Mouse (Mus musculus) forebrain, postnatal 0 days (tissue): Measurements from ENCODE around the gene Rubcnl. TPM values are rescaled to one million over a fixed set of nuclear protein-coding genes. Genes with fewer than 3 reads are reported as not detected.

Experiments
- ATAC-seq: fragments of 200-750 bp; cut with Nextera tagmentation; 2 replicates; pipeline ENCODE4 v1.8.0; 2017; ENCODE audit warnings: mild to moderate bottlenecking, moderate library complexity
- DNase-seq: peaks from one replicate; pipeline ENCODE4 v3.0.0-alpha.2; 2015
- H3K27ac ChIP-seq: fragments of 300-500 bp; sonication (generic); 2 replicates; pipeline ENCODE4 v1.5.1; 2014; ENCODE audit warnings: low read depth, mild to moderate bottlenecking, antibody characterized with exemption, low read length, moderate library complexity, mixed read lengths
- H3K27me3 ChIP-seq: fragments of 300-500 bp; sonication (generic); 2 replicates; pipeline ENCODE4 v1.6.1; 2014; ENCODE audit warnings: mild to moderate bottlenecking, low read length, mixed read lengths; ENCODE audit not compliant: insufficient read depth
- H3K36me3 ChIP-seq: fragments of 300-500 bp; sonication (generic); 2 replicates; pipeline ENCODE4 v1.6.1; 2014; ENCODE audit warnings: mild to moderate bottlenecking, moderate library complexity; ENCODE audit not compliant: insufficient read depth
- H3K4me1 ChIP-seq: fragments of 300-500 bp; sonication (generic); 2 replicates; pipeline ENCODE4 v1.6.1; 2014; ENCODE audit warnings: antibody characterized with exemption; ENCODE audit not compliant: insufficient read depth
- H3K4me2 ChIP-seq: fragments of 300-500 bp; sonication (generic); 2 replicates; pipeline ENCODE4 v1.6.1; 2014; ENCODE audit warnings: low read depth, mild to moderate bottlenecking, moderate library complexity
- H3K4me3 ChIP-seq: fragments of 300-500 bp; sonication (generic); 2 replicates; pipeline ENCODE4 v1.5.1; 2014; ENCODE audit warnings: low read depth, low read length, mixed read lengths
- H3K9ac ChIP-seq: fragments of 300-500 bp; sonication (generic); 2 replicates; pipeline ENCODE4 v1.6.1; 2014; ENCODE audit warnings: mild to moderate bottlenecking
- H3K9me3 ChIP-seq: fragments of 300-500 bp; sonication (generic); 2 replicates; pipeline ENCODE4 v1.6.1; 2016; ENCODE audit warnings: low read length
- CTCF ChIP-seq: sonication (generic); IDR thresholded peaks from 2 replicates; pipeline ENCODE4 v1.5.1; 2016; ENCODE audit warnings: antibody characterized with exemption, control low read depth, low read depth
- WGBS: fragments of 180-500 bp; shearing (Covaris S2); extraction: QIAGEN DNeasy Blood & Tissue Kit; methylation state at CpG from one replicate; pipeline ENCODE4 v1.1.7; 2014; 5-methylcytosine and 5-hydroxymethylcytosine counted together
- polyA plus RNA-seq: library from polyadenylated mRNA; unstranded; fragments of >200 nt; fragmentation: Nextera tagmentation; extraction: Ambion mirVana; gene quantifications from 2 replicates; pipeline ENCODE4 v1.2.1, GENCODE M21; 2015
- total RNA-seq: library from RNA; depleted of rRNA; stranded (reverse); fragments of >200 nt; gene quantifications from 2 replicates; pipeline ENCODE4 v1.2.3, GENCODE M21; 2014

Gene Rubcnl
- total and polyA plus RNA-seq, 2 experiments from 2014 or later = 0.05 to 0.17 TPM

DNA sequence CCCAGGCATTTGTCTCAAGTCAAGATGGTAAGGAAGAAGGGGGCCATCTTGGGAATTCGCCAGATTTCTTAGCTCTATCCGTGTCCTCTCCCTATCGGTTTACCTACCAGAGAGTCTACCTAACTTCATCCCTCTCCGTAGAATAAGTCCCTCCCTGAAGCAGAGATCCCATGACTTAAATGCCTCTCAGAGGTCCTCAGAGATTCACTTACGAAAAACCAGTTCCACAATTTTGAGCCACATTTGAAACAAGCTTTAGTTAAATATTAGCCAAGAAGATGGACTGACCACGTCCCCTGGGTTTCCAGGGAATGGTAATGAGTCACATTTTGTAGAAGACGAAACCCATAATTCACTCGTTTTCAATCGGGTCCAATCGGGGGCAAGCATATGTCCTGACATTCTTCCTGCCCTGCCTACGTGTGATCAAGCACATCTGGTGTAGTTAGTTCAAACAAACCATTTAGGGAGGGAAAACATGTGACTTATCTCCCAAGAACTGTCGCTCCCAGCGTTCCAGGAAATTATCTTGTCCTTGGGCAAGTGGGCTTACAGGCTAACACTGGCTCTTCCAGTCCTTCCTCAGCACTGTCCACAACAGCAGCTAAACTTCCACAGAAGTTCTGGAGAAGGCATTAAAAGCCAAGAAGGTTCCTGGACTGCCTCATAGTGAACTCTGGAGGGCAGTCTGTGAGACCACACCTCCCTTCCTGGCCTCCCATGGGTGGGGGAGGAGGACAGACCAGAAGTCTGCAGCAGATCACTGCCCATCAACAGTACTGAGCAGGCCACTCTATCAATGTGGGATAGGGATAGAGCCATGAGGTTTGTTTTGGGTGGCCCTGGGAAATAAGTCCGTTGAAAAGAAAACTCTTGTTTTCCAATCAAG, 38.9 kb downstream of the Rubcnl start:
- TF ChIP-seq CTCF = no peak
- 89% methylated on average over 14 of the region's 14 CpGs for WGBS
- no peak for DNase-seq
- Histone ChIP-seq H3K4me2 (no peak overlapping the region), H3K36me3 (no peaks in the 10 kb centered on the region), H3K4me1 (no peaks in the 10 kb centered on the region), H3K27me3 (no peaks in the 10 kb centered on the region), H3K9me3 (no peaks in the 10 kb centered on the region), H3K27ac (no peak overlapping the region), H3K9ac (no peak overlapping the region), H3K4me3 (no peak overlapping the region)
- ATAC-seq = no peak

DNA sequence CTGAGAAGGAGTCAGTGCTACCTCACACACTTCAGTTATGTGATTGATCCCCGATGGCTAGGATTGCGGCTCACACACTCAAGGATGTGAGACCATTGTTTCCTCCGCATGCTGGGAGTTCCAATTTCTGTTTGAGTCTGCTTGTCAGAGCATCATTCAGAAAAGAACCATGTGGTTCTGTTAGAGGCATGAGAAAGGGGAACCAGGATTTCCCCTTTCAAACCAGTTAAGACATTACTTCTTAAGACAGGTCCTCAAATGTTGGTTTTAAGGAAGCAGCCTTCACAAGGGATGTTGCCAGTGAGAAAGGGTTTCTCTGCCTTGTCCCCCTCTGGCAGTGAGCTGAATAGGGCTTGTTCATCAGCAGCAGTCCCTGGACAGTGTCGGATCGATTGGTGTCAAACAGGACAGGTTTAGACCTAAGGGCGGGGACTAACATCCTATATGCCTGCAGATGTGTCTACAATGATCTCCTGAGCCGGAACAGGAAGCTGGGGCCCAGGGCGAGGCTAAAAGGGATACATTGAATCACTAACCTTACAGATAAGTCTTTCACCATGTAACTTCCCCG, 41.1 kb downstream of the Rubcnl start:
- no peak for TF ChIP-seq CTCF
- H3K27me3 ChIP-seq = no peaks in the 10 kb centered on the region
- no peak overlapping the region for H3K9ac ChIP-seq
- H3K9me3 ChIP-seq = no peaks in the 10 kb centered on the region
- no peak for DNase-seq
- H3K4me2 ChIP-seq = no peak overlapping the region
- H3K4me3 ChIP-seq = no peak overlapping the region
- H3K4me1 ChIP-seq = no peaks in the 10 kb centered on the region
- WGBS = 85% methylated on average over 9 of the region's 9 CpGs
- no peaks in the 10 kb centered on the region for H3K36me3 ChIP-seq
- no peak overlapping the region for H3K27ac ChIP-seq
- no peak for ATAC-seq

DNA sequence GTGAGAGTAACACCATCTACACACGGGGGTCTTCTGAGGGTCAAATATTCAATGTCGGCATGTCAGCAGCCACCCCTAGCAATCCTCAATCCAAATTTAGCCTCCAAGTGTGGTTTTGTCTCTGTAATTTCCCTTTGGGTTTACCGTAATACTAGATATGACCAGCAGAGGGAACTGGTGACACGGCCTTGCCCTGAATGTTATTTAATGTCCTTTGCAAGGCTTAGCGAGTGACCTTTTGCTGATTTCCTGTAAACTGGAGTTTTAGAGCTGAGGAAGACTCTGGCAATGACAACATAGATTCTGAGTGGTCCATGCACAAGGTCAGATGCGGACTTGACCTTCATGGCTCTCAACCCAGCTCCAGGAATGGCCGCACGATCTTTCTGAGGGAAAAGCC, 44.7 kb downstream of the Rubcnl start:
- WGBS = 48% methylated on average over 8 of the region's 8 CpGs
- ATAC-seq (no peak), DNase-seq (peak; percentile 58)
- no peaks in the 10 kb centered on the region for H3K36me3 ChIP-seq
- no peaks in the 10 kb centered on the region for H3K4me1 ChIP-seq
- H3K27ac ChIP-seq = no peak overlapping the region
- no peaks in the 10 kb centered on the region for H3K27me3 ChIP-seq
- no peak overlapping the region for H3K4me3 ChIP-seq
- no peak overlapping the region for H3K9ac ChIP-seq
- peak; percentile 89 for TF ChIP-seq CTCF
- no peak overlapping the region for H3K4me2 ChIP-seq
- no peaks in the 10 kb centered on the region for H3K9me3 ChIP-seq

GRCm38 (mm10) chr14:75063936-75064335, 48.1 kb downstream of the Rubcnl start:
- Histone ChIP-seq H3K9ac (no peak overlapping the region), H3K27ac (no peak overlapping the region), H3K9me3 (no peaks in the 10 kb centered on the region), H3K4me1 (no peaks in the 10 kb centered on the region), H3K4me3 (no peak overlapping the region), H3K36me3 (no peaks in the 10 kb centered on the region), H3K27me3 (no peaks in the 10 kb centered on the region), H3K4me2 (no peak overlapping the region)
- ATAC-seq (no peak), DNase-seq (no peak)
- 93% methylated on average over 8 of the region's 8 CpGs for WGBS
- no peak for TF ChIP-seq CTCF

DNA sequence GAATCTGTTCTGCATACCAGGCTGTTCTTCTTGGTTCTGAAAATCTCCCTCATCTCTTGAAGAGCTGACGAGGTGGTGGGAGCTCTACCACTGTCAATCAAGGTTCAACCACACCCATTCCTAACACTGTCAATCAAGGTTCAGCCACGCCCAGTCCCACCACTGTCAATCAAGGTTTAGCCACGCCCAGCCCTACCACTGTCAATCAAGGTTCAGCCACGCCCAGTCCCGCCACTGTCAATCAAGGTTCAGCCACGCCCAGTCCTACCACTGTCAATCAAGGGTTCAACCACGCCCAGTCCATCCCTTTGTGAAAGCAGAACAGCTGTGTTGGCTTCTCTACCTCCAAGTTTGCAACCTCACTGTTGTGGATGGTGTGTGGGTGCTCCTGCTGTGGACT, 48.7 kb downstream of the Rubcnl start:
- Histone ChIP-seq H3K9ac (no peak overlapping the region), H3K9me3 (no peaks in the 10 kb centered on the region), H3K4me3 (no peak overlapping the region), H3K27ac (no peak overlapping the region), H3K27me3 (no peaks in the 10 kb centered on the region), H3K36me3 (no peaks in the 10 kb centered on the region), H3K4me2 (no peak overlapping the region), H3K4me1 (no peaks in the 10 kb centered on the region)
- no peak for TF ChIP-seq CTCF
- no peak for ATAC-seq
- WGBS = 89% methylated on average over 7 of the region's 7 CpGs
- DNase-seq = no peak

GRCm38 (mm10) chr14:75065211-75065610, 49.4 kb downstream of the Rubcnl start:
- 96% methylated on average over 5 of the region's 5 CpGs for WGBS
- Histone ChIP-seq H3K27ac (no peak overlapping the region), H3K36me3 (no peaks in the 10 kb centered on the region), H3K9me3 (no peaks in the 10 kb centered on the region), H3K9ac (no peak overlapping the region), H3K27me3 (no peaks in the 10 kb centered on the region), H3K4me2 (no peak overlapping the region), H3K4me1 (no peaks in the 10 kb centered on the region), H3K4me3 (no peak overlapping the region)
- DNase-seq (no peak), ATAC-seq (no peak)
- no peak for TF ChIP-seq CTCF

- H3K4me1 ChIP-seq = no peaks in the 10 kb centered on the region
- H3K27me3 ChIP-seq = no peaks in the 10 kb centered on the region
- H3K36me3 ChIP-seq = no peaks in the 10 kb centered on the region
- H3K9ac ChIP-seq = no peak overlapping the region
- H3K27ac ChIP-seq = no peak overlapping the region
- no peak for ATAC-seq
- no peaks in the 10 kb centered on the region for H3K9me3 ChIP-seq
- DNase-seq = no peak
- no peak overlapping the region for H3K4me2 ChIP-seq
- no peak overlapping the region for H3K4me3 ChIP-seq
- TF ChIP-seq CTCF = no peak
- WGBS = 89% methylated on average over 19 of the region's 19 CpGs
Observed at GRCm38 (mm10) chr14:75068430-75069112, 52.7 kb downstream of the Rubcnl start.
